Mouse (Mus musculus) ovary, postnatal 10 days (tissue): ENCODE results near the gene Gls2.

Experiments used
- DNase-seq: peaks from one replicate; pipeline ENCODE4 v3.0.0; 2022; ENCODE audit warnings: low spot score

Gls2 gene

DNA sequence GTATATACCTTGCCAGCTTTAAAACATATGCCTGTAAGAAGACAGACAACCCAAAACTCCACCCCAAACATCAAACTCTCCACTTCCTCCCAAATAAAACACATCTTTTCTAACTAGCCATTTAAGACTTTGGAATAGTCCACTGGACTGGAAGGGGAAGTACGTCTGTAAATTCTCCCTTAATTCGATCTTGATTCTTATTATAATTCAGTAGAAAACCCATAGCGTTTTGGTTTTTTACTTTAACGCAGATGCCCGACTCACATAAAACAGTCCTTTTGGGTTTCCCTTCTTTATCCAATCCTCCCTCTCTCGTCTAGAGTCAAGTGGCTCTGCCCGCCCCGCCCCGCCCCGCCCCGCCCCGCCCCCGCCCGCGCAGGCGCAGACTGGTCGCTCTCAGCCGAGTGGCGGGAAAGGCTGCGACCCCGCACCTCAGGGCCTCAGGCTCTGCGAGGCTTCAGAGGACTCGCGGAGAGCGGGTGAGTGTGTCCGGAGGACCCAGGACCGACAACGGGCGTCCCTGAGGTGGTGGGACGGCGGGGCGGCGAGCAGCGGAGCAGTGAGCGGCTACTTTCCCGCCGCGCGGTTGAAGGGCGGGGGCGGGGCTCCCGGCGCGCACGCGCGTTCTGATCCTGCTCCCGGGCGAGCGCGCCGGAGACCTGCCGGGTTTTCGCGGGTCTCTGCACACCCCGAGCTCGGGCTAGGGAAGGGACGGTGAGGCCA, 37.6 kb downstream of the Gls2 start, which contains the start of gene Timeless:
Timeless (plus strand) TSS at position 369 of the 723 bp plus-strand sequence.
- peak; percentile 89 for DNase-seq

DNA sequence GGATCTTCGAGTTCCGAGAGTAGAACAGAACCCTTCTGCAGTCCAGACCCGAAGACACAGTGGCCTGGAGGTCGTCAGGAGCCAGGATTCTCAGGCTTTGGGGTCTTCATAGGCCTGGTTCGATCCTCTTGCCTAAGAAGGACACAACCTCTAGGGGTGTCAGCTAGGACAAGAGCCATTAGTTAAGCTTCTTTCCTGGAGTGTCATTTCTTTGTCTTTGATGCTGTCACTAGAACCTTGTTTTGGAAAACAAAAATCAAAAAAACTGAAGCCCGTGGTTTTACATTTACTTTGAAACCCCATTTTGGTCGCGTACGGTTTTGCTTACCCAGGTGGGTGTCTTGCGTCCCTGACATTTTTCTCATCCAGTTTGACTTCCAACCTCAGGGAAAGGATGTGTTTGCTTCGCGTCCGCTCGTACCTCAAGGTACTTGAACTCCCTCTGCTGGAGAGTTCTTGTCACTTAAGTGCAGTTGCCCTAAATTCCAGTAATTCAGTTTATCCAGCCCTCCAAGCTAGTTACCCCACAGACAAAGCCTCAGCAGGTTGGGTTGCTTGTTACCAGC, 38.2 kb downstream of the Gls2 start:
- DNase-seq = no peak

DNA sequence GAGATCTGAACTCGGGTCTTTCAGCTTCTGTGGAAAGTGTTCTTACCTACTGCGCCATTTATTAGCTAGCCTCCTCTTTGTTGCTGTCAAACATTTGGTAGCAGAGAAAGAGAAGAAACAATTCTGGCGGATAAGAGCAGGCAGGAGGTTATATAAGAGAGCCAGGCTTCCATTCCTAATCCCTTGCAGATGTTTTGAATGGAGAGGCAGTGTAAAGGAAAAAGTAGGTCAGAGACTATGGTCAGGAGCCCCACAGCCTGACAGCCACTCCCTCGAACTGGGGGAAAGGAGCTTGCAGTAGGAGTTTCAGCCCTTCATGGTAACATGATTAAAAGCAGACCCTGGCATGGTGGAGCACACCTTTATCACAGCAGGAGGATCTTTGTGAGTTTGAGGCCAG, 42.1 kb downstream of the Gls2 start:
- no peak for DNase-seq

DNA sequence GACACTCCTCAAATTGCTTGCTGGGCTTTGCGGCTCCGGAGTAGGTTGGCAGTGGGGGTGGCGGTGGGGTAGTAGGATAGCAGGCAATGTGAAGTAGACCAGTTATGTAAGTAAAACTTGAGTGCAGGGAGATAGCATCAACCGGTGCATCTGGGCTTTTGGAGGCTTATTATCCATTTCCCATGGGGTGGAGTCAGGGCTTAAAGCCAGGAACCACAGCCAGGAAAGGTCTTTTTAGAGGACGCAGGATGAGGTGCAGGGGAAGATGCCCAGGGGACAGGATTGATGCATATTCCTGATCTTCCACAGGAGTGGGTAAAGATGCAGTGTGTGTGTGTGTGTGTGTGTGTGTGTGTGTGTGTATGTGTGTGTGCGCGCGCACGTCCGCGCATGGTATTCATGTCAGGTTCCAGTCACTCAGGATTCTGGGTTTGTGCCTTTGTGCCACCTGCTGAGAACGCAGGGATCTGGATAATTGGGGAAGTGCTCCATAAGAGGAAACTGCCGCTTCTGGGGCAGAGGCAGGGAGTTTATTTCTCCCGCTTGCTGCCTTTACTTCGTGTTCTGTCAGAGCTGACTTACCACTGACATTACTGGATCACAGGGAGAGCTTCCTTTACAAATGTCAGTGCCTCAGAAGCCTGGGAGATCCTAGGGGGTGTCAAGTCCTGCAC, 43.7 kb downstream of the Gls2 start:
- no peak for DNase-seq

DNA sequence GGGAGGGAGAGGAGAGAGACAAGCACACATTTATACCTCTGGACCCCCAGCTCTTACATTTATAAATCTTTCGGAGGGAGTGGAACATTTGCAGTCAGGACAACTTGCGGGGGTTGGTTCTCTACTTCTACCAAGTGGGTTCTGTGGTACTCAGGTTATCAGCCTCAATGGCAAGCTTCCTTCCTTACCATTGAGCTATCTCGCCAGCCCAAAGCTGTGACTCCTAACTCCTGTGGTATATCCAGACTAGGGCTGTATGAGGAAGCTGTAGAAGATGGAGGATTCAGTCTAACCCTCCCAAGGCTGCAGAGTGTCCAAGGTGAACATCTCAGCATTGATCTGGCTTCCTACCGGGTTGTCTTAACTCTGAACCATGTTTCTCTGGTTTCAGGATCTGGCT, 44.9 kb downstream of the Gls2 start:
- no peak for DNase-seq

DNA sequence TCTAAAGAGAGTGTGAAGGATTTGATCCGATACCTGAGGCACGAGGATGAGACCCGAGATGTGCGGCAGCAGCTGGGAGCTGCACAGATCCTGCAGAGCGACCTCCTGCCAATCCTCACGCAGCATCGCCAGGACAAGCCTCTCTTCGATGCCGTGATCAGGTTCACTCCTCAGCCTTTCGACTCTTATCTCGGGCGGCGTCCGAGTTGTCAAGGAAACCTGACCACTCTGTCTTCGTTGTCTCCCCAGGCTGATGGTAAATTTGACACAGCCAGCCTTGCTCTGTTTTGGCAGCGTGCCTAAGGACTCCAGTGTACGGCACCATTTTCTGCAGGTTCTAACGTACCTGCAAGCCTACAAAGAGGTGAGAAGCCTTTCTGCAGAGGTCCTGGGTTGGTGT, 45.9 kb downstream of the Gls2 start:
- no peak for DNase-seq

DNA sequence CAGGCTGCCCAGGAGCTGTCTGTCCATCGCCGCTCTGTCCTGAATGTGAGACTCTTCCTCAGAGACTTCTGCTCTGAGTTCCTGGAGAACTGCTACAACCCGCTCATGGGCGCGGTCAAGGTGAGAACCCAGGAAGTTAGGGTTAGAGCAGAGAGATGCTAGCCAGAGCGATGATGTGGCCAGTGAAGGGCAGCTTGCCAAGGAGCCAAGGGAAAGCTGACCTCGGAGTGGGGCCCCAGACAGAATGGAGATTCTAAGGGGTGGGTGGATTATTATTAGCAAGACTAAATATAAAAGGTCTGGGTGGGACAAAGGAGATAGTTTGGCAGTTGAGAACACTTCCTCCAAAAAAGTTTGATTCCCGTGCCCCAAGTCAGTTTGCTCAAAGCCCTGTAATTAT, 49.0 kb downstream of the Gls2 start:
- no peak for DNase-seq

DNA sequence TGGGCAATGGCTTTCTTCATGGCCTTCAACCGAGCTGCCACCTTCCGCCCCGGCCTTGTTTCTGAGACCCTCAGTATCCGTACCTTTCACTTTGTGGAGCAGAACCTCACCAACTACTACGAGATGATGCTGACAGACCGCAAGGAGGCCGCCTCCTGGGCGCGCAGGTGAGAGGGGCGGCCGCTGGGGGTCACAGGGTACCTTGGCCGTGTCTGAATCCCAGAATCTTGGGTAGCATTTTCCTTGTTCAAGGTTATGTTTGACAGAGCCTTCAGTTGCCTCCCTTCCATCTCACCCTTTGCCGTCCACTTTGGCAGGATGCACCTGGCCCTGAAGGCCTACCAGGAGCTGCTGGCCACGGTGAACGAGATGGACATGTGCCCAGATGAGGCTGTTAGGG, 49.9 kb downstream of the Gls2 start:
- no peak for DNase-seq

DNA sequence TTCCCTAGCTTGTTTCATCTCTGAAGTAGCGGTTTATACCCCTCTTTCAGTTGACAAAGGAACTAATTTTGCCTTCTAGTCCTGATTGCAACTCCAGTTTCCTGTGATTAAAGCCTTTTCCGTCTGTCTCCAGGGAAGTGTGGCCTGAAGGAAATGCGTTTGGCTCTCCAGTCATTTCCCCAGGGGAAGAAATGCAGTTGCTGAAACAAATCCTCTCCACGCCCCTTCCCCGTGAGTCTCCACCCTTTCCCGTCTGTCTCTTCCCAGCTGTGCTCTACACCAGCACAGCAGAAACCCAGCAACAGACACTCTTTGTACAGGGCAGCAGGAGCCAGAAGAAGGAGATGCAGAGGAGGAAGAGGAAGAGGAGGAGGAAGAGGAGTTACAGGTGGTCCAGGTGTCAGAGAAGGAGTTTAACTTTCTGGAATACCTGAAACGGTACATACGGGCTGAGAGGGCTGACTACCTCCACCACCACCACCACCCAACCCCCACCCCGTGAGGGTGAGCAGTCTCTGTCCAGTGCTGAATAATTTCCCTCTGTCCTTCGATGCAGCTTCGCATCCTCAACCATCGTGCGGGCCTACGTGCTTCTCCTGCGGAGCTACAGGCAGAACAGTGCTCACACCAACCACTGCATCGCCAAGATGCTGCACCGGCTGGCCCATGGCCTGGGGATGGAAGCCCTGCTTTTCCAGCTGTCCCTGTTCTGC, 52.9 kb downstream of the Gls2 start:
- no peak for DNase-seq

DNA sequence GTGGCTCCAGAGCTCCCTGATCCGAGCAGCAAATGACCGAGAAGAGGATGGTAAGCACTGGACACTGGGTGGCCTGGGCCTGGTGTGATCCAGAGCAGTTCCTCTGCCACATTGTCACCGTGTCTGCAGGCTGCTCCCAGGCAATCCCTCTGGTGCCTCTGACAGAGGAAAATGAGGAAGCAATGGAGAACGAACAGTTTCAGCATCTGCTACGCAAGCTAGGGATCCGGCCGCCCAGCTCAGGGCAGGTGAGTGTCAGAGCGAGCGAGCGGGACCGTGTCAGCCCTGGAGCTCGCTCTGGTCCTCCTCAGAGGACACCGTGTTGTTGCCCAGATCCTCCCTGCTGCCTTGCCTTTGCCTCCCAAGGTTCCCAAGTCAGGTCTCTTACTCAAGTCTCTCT, 56.3 kb downstream of the Gls2 start:
- no peak for DNase-seq

DNA sequence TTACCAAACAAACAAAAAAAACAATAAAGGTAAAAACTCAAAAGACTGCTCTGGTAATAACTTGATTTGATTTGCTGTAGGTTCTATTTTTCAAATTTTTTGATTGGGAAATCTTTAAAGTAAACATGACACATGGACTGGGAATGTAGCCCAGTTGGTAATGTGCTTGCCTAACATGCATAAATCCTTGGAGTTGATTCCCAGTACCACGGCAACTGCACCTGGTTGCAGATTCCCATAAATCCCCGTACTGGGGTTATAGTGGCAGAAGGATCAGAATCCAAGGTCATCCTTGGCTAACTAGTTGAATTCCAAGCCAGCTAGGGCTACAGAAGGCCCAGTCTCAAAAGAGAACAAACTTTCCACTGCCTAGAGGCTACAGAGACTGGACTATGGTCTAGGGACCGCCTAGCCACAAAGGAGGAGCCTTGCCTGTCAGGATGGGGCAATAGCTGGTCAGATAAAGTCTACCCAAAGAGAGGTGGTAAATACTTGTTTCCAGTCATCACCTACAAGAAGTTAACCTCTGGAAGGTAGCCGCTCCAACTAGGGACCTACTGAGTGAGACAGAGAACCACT, 59.5 kb downstream of the Gls2 start, which contains the start of gene Apon:
Apon (plus strand) TSS at position 420 of the 579 bp plus-strand sequence.
- no peak for DNase-seq

DNA sequence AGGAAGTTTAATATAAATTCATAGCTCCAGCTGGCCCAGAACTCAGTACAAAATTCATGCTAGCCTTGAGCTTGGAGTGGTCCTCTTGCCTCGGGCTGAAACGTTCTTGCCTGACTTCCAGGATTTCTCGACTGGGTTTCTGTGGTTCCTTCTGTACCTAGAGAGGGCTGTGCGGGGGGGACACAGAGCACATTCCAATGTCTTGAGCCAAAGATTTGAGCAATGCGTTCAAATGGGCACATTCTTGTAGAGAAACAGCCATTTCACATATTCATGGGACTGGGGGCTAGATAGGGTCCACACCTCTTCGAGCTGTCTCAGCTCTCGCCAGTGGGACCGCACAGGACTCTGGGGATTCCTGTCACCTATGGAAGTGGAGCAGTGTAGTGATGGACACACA, 61.7 kb downstream of the Gls2 start:
- DNase-seq = no peak

DNA sequence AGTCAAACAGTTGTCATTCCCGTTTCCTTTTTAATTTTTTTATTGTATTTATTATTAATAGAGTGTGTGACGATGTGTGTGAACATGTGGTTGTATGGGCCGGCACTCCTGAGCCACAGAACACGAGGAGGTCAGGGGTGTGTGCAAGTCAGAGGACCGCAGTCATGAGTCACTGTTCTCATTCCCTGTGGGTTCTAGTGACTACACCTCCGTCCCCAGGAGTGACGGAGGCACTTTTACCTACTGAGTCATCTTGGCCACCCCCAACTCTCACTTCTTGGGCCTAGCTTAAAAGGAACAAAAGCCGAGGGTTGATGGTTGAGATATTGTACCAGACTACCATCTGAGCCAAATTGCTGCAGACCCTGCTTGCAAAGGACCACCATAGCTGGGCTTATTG, 62.1 kb downstream of the Gls2 start:
- no peak for DNase-seq

DNA sequence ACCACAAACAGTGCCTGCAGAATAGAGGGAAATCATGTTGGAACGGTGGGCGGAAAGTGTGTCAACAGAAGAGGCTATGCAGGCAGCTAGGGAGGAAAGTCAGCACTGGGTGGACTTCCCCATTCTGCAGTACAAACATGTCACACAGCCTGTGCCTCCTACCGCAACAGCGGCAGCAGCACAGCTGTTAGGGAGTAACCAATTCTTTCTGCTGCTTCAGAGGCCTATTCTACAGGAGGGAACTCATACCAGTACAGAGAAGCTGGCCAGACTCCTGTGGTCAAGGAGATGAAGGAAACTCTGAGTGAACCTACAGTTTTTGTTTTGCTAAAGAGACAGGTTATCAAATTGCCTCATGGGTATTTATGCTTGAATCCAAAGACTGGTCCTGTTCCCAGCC, 64.7 kb downstream of the Gls2 start:
- no peak for DNase-seq
